Mouse (Mus musculus) thymus, postnatal 4 days (tissue): ENCODE measurements around the gene Chrna10.

ENCODE experiments used
- DNase-seq: peaks from one replicate; pipeline ENCODE4 v3.0.0; 2021

Gene Chrna10

DNA sequence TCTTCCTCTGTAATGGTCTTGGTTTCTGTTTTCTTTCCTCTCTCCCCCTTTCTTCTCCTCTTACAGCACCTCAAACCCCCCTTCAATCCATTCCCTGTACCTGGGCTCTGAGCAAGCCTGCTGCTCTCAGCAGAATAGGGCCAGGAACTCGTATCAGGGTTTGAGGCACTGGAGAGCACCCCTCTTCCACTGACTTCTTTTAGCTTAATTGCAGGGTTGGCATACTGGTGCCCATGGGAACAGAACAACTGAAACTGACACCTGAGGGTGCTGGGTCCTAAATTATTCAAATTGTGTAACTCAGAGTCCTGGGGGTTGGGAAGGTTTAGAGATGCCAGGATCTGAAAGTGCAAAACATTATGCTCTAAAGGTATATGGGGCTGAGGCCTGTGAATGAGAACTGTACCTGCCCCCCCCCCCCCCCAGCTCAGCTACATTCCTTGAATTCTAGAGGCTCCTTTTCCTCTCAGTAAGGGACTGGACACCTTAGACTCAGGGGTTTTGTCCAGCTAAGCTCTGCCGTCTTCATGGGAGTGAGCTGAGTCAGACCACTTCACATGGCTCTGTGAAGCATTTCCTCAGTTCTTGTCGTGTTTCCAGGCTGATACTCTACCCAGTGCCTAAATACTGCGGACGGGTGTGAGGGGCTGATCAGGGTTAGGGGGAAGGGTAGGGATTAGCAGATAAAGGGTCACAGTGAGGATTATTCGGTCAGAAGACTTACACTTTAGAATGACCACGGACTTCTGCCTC, at the start of gene Chrna10:
TSS of gene Chrna10 (minus strand) at position 250 of the 753 bp plus-strand sequence.
- no peak for DNase-seq

DNA sequence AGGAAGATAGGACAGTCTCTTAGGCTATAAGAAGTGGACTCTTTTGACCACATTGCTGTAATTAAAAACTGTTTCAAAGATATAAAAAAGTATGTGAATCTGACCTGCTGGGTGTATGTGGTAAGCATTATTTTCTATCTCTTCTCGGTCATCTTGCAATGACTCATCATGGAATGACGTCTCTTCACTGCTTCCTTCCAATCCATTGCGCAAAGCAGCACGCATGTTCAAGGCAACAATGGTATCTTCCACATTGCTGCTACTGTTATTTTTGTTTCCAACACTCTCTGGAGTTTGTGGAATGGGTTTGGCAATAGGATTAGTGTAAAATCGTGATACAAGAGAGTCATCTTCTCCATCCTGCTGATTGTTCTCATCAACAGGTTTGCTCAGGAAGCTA, 37.1 kb upstream of the Chrna10 start:
- DNase-seq = no peak

DNA sequence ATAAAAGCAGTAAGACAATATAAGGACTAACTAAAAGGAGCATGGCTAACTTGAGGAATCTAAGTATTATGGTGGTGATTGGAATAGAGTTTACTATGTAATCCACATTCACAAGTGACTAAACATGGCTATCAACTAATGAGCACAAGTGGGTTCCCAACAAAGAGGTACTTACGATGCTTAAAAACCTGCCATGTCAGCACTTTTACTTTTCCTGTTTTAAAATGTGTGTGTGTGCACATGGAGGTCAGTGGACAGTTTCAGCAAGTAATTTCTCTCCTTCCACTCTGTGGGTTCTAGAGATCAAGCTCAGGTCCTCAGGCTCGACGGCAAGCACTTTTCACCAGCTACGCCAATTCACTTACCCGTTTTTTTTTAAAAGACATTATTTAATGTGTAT, 21.3 kb upstream of the Chrna10 start:
- DNase-seq = no peak

DNA sequence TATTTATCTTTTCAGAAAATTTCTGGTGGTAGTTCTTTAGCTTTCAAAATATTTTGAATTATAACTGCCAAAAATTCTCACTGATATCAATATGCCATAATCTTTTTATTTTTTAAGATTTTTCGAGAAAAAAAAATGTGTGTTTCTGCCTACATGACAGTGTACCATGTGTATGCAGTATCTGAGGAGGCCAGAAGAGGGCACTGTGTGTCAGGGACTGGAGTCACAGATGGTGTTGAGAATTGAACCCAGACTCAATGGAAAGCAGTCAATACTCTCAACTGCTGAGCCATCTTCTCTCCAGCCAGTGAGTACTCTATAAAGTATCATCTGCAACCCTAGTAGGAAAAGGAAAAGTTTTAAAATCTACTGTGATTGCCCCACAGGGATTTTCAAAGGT, 20.8 kb upstream of the Chrna10 start:
- peak; percentile 81 for DNase-seq

DNA sequence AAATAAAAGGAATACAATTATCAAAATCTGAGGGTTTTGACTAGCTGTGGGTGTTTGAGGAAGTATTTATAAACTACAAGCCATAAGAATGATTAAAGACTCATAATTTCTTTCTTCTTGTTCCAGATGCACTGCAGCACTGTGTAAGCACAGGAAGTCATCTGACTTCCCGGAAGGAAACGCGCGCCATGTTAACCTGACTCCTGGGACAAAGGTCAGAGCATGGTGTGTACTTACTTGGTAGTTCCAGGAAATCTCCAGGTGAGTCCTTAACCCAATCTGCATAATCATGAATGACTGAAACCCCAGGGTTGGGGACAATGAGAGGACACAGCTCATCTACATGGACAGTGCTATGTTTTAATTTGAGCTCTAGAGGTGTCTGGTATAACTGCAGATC, 15.8 kb upstream of the Chrna10 start:
- no peak for DNase-seq

DNA sequence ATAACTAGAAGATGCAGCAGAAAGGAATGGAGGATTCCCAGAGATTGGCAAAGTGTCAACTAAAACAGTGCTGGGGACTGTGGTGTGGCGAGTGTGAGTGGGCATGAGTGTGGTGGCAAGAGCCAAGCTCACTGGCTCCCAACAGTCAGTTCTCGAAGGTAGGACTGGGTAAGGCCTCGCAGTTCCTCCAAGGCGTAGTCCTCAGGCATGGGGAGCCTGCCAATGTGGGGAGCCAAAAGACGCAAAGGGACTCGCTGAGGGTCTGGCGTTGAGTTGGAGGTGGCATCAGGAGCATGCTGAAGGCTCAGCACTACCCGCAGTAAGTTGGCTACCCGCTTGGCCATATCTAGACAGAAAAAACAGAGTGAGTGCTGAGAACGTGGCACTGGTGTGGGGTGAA, 3.7 kb upstream of the Chrna10 start:
- no peak for DNase-seq

DNA sequence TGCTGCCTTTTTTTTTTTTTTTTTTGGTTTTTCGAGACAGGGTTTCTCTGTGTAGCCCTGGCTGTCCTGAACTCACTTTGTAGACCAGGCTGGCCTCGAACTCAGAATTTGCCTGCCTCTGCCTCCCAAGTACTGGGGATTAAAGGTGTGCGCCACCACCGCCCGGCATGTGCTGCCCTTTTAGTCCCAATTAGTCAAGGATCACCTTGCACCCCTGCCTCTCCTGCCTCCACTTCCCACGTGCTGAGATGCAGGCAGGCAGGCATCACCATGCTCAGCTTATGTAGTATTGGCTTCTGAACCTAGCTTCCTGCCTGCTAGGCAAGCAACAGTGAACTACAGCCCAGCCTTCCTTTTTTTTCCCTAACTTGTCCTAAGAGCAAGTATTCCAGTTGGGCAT, 754 bp upstream of the Chrna10 start:
- DNase-seq = no peak

DNA sequence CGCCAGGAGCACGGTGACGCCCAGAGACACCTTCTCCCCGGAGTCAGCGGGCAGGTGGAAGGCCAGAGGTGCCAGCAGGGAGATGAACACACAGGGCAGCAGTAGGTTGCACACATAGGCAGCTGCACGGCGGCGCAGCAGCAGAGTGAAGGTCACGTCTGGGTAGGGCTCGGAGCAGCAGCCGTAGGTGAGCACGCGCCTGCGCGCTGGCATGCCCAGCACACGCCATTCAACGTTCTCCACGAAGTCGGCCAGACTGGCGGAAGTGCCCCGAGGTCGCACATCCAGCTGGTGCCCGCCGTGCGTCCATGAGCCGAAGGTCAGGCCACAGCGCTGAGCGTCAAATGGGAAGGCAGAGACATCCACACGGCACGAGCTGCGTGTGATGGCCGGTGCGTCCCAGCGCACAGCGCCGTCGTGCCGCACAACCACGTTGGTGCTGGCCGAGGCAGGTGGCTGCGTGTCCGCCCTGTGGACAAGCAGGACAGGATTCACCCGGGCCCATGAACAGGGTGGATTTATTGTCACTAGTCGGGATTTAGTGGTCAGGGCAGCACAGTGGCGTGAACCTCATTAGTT, 3.4 kb downstream of the Chrna10 start:
- no peak for DNase-seq

DNA sequence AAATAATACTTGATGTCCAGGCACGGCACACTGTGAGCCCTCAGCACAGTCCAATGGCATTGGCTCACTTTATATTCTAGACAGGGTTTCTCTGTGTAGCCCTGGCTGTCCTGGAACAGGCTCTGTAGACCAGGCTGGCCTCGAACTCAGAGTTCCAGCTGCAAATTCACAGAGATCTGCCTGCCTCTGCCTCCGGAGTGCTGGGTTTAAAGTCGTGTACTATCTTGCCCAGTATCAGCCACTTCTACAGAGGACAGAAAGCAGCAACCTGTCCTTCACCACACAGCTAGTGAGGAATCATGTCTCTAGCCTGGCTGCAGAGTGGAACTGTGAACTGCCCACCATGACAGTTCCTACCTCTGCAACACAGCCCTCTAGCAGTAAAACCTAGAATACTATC, 6.9 kb downstream of the Chrna10 start:
- no peak for DNase-seq

DNA sequence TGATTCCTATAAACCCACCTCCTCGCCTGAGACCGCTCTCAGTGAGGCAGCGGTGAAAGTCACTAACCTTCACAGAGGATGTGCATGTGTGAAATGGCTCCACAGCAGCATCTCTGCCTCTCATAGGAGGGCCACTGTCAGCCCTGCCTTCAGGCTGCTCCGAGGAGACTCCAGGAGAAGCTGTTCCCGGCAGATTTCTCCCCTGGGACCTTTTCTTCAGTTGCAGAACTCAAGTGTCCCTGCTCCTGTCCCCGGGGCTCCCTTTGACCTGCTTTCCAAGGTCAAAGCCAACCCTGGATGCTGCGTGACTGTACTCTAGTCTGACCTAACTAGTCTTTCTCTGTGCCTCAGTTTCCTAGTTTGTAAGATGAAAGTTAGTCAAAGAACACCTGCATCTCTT, 7.5 kb downstream of the Chrna10 start, which contains the start of gene Art5:
TSS of gene Art5 (minus strand) at position 319 of the 400 bp plus-strand sequence.
- no peak for DNase-seq

DNA sequence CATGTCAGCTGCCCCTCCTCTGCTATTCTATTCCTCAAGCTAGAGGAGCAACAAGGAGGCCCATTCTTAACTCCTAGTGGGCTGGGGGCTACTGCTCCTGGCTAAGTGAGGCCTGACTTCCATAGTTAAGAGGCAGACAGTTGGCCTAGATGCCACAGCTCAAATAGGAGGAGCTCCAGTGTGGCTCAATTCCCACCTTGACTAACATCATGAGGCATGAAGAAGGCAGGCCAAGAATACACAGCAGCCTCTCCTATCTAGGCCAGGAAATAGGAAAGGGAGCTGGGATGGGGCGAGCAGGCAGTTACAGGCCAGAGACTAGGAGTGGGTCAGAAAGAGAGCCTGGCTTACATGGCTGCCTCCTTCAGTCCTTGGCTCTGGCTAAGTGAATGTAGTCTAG, 8.4 kb downstream of the Chrna10 start:
- DNase-seq = no peak

DNA sequence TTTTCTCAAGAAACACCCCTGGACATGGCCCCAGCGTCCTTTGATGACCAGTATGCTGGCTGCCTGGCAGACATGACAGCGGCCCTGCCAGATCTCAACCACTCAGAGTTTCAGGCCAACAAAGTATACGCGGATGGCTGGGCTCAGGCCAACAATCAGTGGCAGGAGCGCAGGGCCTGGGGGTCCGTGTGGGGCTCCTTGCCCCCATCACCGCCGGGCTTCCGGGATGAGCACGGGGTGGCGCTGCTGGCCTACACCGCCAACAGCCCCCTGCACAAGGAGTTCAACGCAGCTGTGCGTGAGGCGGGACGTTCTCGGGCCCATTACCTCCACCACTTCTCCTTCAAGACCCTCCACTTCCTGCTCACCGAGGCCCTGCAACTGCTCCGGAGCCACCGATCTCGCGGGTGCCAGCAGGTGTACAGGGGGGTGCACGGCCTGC, 9.9 kb downstream of the Chrna10 start:
- peak; percentile 80 for DNase-seq

DNA sequence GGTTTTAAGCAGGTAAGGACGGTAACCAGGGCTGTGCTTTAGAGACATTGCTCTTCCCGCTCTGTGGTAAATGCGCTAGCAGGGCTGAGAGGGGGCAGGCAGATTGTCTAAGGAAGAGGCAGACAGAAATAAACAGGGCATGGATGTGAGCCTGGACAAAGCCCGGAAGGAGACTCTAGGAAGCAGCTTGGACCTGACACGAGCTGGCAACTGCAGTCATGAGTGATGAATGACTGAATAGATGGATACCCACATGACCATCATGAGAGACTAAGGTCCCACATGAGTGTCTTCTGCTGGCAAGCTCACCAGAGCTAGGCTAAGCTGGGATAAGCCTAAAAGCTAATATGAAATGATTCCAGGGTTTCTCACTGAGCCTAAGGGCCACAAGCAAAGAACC, 12.5 kb downstream of the Chrna10 start:
- DNase-seq = no peak

DNA sequence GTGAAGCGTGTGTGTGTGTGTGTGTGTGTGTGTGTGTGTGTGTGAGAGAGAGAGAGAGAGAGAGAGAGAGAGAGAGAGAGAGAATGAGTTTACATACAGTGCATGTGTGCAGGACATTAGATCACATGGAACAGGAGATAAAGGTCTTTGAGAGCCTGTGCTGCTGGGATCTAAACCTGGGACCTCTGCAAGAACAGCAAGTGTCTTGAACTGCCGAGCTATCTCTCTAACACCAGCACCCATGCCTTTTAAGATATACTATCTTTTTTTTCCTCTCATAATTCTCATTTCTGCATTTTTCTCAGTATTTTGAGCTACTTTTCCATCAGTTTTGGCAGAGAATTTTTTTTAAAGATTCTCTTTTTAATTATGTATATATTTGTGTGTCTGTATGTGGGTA, 13.1 kb downstream of the Chrna10 start:
- DNase-seq = no peak

DNA sequence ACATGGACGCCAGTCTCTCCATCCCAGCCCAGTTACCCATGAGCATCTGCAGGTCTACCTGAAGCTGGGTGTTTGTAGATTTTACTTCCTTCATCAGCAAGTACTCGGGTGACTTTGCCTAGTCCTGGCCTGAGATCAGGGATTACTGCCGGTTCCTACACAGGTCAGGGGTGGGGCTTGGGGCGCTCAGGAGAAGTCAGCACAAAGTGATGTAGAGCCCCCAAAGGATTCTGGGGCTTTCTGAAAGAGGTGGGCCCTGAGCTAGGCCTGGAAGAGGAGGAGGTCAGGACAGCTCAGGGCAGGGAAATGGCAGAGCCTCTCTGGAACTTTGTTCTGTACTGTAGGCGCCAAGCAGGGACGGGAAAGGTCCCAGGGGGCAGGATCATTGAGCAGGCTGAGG, 13.9 kb downstream of the Chrna10 start:
- DNase-seq = no peak

DNA sequence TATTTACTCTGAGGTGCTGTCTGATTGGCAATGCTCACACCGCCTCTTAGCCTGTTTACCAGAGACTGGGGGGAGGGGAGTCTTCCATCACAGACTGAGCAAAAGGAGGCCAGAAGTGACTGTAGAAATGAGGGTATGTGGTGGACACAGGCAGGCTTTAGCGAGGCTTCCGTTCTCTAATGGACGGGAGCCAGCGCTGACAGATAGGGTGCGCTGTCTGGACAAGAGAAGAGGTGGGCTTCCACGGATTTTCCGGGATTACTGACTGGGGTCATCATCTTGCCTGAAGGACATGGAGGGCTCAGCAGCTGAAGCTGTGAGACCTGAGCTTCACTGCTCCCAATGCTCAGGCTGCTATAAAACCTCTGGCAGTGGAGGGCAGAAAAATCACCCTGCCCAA, 14.4 kb downstream of the Chrna10 start:
- no peak for DNase-seq

DNA sequence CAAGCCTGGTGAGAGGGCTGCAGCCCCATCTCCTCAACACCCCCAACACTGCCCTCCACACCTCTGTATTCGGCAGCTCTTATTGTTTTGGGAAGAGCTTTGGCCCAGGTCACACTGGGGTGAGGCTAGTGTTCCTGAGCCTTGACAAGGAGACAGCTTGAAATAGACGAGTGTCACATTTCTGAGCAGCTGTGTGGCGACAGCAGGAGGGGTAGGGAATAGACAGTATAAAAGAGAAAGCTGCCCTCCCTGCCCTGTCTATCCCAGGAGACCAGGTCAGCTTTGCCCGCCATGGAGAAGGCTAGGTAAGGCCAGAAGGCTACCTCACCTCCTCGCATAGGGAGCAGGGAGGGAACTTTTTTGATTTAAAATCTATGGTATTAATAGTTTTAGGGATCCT, 15.1 kb downstream of the Chrna10 start, which contains the start of gene Art1:
TSS of gene Art1 (plus strand) at position 257 of the 400 bp plus-strand sequence.
- DNase-seq = no peak

DNA sequence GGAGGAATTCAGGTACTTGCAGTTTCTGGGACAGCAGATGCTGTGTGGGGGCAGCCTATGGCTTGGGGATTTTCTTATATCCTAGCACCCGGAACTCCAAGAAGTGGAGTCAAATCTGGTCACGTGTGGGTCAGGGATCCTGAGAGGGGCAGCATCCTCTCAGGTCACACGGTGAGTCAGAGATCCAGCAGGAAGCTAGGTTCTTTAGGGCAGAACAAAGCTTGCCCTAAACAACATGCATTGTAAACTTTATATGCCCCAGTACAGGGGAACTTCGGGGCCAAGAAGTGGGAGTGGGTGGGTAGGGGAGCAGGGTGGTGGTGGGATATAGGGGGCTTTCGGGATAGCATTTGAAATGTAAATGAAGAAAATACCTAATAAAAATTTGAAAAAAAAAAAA, 15.8 kb downstream of the Chrna10 start:
- no peak for DNase-seq

DNA sequence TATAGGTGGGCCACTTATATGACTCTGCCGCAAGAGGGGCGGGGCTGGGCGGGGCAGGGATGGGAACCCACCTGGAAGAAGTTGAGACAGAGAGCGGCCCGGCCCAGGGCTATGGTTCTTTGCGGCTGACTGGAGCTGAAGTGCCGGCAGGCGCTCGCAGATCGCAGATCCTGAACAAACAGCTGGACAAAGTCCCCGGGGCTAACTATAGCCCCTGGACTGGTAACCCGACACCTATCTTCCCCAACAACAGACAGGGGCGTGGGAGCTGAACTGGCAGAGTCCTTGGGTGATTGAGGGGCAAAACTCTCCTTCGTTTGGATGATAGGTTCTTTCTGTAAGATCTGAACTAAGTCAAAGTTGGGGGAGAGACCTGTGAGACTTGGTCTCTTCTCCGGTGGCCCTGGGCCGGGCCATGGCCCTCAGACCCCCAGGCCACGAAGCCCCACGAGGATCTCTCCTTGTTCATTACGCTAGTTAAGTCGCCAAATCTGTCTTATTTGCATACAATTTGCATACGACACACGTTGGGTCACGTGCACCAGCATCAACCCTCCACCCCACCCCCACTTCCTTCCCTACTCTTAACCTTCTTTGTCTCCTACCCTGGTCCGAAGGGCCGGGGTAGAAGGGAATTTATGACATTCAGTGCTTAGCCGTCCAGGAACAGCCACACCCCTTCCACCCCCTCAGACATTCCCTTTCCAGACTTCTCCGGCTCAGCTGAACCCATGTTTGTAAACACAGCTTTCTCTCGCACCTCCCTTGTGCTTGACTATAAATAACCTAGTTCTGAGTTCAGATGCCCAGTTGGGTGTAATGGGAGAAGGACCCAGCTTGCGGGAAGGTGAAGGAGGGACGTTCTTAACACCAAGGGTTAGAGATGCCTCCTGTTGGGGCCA, 16.6 kb downstream of the Chrna10 start:
- DNase-seq = peak; percentile 71

DNA sequence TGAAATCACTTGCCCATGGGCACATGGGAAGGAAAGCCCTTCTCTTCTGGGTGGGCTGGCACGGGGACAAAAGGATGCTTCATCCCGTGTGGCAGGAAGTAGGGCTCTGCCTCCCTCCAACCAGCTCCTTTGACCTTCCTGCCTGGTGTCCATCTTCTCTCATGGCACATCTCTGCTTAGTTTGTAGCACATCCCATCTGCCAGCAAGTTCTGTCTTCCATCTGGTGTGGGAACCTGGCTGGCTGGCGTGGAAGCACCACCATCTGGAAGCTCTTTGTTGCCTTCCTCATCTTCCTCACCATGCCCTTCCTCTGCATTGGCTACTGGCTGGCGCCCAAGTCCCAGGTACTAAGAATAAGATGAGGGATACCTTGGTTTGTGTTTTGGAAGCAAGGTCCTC, 29.3 kb downstream of the Chrna10 start:
- DNase-seq = no peak

DNA sequence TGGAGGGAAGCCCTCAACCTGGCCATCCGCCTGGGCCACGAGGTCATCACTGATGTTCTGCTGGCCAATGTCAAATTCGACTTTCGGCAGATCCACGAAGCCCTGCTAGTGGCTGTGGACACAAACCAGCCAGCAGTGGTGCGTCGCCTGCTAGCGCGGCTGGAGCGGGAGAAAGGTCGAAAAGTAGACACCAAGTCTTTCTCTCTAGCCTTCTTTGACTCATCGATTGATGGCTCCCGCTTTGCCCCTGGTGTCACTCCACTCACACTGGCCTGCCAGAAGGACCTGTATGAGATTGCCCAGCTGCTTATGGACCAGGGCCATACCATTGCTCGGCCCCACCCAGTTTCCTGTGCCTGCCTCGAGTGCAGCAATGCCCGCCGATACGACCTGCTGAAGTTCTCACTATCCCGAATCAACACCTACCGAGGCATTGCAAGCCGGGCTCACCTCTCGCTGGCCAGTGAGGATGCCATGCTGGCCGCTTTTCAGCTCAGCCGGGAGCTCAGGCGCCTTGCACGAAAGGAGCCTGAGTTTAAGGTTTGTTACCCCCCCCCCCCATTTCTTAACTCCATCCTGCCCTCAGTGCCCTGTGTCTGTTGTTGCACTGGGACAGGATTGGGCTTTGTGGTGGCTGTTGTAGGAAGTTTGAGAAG, 32.5 kb downstream of the Chrna10 start:
- DNase-seq = no peak

DNA sequence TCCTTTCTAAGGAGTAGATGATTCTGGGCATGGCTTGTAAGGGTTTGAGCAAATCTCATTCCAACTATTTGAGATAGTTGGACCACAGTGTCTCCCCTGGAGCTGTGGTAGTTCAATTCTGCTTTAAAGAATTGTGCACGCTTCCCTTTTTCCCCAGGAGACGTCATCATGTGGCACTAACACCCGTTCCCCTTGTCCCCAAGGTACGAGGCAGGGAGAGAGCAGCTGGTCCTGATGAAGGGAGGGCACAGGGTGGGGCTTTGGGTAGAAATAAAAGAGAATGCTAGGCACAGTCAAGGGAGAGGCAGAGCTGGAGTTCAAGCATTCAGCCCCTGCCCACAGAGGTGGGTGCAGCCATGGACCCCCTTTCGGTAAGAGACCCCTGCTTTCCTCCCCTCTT, 33.8 kb downstream of the Chrna10 start, which contains the start of gene Trpc2:
TSS of gene Trpc2 (plus strand) at position 301 of the 400 bp plus-strand sequence.
- no peak for DNase-seq

DNA sequence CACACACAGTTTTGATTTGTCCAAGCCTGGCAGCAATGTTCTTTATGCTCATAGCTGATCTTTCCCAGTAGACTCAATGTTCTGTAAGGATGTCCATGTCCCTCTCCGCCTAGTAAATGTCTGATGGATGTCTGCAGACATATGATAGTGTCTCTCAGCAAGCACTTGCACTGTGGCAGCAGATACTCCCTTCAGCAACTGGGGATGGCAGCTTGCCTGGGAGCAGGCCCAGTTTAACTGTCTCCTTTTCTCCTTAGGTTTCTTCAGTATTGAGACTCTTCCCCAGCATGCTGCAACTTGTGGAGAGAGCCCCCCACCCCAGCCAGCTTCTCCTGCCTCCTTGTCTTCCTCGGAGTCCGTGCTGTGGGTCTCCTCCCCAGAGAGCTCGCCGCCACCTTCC, 34.8 kb downstream of the Chrna10 start:
- DNase-seq = no peak
